Mouse (Mus musculus): ENCODE data around the gene Zfp827.

The Zfp827 gene

DNA sequence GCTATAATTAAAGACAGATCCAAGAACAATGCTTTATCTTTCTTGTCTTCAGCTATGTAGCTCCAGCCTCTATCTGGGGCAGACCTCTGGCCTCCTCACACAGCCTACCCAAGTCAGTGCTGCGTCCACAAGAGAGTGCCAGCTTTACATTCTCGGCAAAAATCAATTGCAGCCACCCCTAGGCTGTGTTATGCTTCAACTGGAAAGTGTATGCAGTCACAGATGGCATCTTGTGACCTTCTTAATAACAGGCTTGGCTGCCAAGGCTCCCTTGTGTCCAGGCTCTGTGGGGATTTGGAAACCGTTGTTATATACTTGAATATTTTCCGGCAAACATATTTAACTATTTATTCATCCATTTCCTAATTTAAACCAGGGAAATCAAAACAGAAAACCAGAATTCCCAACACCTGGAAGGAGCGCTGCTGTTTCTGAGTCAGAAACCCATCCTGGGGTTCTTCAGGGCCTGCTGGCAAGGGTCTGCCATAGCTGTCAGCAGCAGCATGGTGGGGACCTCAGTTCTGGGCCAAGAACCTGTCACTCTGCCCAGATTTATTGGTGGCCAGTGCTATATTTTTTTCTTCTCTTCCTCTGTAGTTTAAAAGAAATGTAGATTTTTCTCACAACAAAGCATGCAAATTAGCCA is 194.0 kb downstream of the Zfp827 start:
- CTCF ChIA-PET: no interaction called here

DNA sequence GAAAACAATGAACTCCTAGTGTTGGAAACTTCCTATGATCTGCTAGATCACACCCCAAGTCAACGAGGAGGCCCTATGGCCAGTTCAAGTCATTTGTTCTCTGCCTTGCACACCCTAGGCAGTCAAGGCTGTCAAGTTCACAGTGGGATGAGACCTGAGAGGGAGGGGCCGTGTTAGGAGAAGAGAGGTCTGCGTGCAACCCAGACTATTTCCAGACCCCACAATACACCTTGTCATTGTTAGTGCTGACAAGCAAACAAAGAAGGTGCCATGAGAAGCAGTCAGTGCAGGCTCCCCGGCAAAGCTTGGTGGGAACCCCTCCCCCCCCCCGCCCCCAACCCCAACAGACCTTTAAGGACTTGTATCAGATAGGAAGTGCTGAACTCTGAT is 194.5 kb downstream of the Zfp827 start:
- CTCF ChIA-PET: no interaction called here

DNA sequence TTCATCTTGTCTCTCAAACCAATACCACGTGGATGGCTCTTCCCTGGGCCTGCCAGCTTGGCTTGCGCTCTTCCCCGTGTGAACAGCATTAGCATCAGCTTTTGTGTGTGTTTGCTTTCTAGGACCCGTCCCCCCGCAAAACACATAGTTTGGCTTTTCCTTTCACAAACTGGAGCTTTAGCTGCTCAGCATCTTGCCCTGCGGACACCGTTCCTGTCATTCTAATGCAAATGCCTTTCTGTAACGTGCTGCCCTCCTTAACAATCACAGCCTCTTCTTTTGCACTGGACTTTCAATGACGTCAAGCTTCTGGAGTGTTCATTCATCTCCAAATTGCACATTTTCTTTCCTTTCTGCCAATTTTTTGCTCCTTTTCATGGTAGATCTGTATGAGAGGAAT is 196.1 kb downstream of the Zfp827 start:
- CTCF ChIA-PET: no interaction called here

DNA sequence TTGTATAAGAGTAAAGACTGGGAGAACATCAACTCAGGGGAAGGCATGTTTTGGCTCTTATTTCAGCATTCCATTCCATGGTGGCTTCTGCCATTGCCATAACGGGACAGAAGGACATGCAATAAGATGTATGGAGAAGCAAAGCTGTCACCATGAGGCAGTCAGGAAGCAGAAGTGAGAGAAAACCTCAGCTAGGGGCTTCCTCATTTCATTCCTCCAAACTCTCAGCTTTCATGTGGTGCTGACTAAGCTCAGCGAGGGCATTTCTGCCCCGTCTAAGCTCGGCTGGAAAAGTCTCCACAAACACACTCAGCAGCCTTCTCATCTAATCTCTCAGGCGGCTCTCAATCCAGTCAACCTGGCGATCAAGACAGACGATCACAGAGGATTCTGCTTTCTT is 197.3 kb downstream of the Zfp827 start:
- CTCF ChIA-PET: no interaction called here

DNA sequence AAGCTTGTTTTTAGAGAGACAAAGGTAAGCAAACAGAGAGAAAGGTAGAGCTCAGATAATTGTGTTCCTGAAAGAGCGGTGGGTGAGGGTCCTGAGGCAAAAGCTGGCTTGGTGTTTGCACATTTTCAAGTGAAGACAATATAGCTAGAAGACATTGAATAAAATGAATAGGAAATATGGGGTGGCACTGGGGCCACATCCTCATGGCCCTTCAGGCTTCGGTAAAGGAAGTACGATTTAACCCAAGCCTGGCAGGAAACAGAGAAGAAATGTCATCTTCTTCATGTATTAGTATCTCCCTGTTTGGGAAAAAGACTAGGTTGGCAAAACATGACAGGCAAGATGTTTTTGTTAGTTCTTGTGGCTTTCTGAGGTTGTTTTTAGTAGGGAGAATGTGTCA is 197.8 kb downstream of the Zfp827 start:
- CTCF ChIA-PET: no interaction called here

DNA sequence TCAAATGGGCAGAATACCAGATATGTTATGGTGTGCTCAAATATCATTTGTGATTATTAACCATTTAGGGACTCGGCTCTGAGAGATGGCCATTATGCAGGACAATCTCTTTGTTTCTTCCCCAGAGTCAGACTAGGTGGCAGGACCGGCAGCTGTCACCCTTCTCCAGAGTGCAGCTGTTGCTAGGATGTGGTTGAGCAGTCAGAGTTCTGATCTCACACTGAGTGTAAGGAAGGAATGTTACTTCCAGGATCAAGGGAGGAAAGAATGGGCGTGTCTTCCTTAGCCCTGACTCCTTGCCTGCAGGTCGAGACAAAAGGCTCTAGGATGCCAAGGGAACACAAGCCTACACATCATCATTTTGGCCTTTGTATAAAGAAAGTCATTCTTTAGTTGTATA is 199.0 kb downstream of the Zfp827 start:
- CTCF ChIA-PET: no interaction called here

DNA sequence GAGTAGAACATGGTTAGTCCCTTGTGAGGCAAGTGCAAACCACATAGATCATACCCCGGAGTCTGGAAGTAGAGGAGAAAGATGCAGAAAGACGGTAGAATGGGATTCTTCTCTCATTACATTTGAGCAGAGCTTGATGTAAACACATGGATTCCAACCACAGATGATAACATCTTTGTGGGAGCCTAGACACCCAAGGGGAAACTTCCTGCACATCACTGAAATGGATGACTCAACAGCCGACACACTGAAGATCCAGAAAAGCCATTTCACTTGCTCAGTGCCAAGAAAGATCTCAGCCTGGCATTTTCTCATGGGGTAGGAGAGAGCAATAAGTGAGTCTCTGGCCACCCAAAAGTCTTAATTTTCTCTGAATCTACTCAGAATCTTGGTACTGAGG is 199.7 kb downstream of the Zfp827 start:
- CTCF ChIA-PET: no interaction called here

DNA sequence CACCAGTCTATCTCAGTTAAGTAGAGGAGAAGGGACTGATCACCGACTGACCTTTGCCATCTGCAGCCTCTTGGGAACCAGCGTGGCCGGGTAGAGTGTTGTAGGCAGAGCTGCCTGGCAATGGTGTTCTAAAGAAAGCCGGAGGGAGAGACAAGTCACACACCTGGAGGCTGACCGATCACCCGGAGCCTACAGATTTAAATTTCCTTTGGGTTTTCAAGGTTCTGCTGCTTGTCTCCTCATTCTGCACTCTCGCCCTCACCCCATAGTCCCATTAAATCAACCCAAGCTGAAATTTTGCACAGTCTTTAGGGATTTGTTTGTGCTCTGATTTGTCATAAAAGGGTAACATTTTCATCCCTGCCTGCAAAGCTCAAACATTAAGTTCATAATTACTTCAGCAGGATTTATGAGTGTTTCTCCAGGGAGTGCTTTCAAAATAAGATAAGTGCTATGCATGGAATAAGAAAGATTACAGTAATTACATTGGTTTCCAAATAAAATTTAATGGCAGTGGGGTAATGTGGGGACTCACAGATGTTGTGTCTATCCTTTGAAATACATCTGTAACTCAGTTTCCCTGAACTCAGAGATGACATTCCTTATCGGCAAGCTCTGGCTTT is 201.1 kb downstream of the Zfp827 start:
- CTCF ChIA-PET: interaction anchor here (0.6 kb wide), 1 partner anchor 1990 kb away, joined by 3 read pairs; no protein-coding TSS in a partner anchor

DNA sequence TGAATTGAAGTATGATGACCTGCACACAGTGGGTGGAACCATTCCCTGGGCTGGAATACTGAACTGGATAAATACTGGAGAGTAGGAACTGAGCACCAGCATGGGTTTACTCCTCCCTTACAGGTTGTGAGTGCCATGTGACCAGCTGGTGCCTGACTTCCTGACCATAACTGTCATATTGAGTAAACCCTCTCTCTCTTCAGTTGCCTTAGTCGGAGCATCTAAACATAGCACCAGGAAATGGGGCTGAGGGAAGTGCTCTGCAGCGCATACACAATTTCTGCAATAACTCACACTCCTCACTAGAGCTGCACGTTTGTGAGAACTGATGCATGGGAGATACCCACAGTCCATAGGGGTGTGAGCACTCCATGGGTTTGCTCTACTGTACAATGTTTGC is 211.1 kb downstream of the Zfp827 start:
- CTCF ChIA-PET: no interaction called here

DNA sequence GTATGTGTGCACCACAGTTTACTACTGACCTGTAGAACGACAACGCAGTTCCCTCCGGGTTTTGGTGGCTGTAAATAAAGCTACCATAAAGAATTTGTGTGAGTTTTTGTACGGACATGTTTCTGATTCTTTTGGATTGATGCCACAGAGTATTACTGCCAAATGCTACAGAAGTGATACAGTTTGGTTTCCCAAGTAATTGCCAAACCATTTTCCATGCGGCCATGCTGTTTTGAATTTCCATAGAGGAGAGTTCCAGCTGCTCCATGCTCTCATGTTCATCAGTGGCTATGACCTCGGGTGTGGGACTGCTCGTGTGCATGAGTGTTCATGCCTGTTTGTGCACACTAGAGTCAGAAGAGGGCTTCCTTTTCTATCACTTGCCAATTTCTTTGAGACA is 211.8 kb downstream of the Zfp827 start:
- CTCF ChIA-PET: no interaction called here

Measured in spleen, embryonic (tissue).